Mouse (Mus musculus) forebrain, postnatal 0 days (tissue): ENCODE data around the gene 1110004F10Rik. TPM values are rescaled to one million over a fixed set of nuclear protein-coding genes. Genes with fewer than 3 reads are reported as not detected.

ENCODE experiments used
- ATAC-seq: fragments of 200-750 bp; cut with Nextera tagmentation; 2 replicates; pipeline ENCODE4 v1.8.0; 2017; ENCODE audit warnings: mild to moderate bottlenecking, moderate library complexity
- DNase-seq: peaks from one replicate; pipeline ENCODE4 v3.0.0-alpha.2; 2015
- H3K27ac ChIP-seq: fragments of 300-500 bp; sonication (generic); 2 replicates; pipeline ENCODE4 v1.5.1; 2014; ENCODE audit warnings: low read depth, mild to moderate bottlenecking, antibody characterized with exemption, low read length, moderate library complexity, mixed read lengths
- H3K27me3 ChIP-seq: fragments of 300-500 bp; sonication (generic); 2 replicates; pipeline ENCODE4 v1.6.1; 2014; ENCODE audit warnings: mild to moderate bottlenecking, low read length, mixed read lengths; ENCODE audit not compliant: insufficient read depth
- H3K36me3 ChIP-seq: fragments of 300-500 bp; sonication (generic); 2 replicates; pipeline ENCODE4 v1.6.1; 2014; ENCODE audit warnings: mild to moderate bottlenecking, moderate library complexity; ENCODE audit not compliant: insufficient read depth
- H3K4me1 ChIP-seq: fragments of 300-500 bp; sonication (generic); 2 replicates; pipeline ENCODE4 v1.6.1; 2014; ENCODE audit warnings: antibody characterized with exemption; ENCODE audit not compliant: insufficient read depth
- H3K4me2 ChIP-seq: fragments of 300-500 bp; sonication (generic); 2 replicates; pipeline ENCODE4 v1.6.1; 2014; ENCODE audit warnings: low read depth, mild to moderate bottlenecking, moderate library complexity
- H3K4me3 ChIP-seq: fragments of 300-500 bp; sonication (generic); 2 replicates; pipeline ENCODE4 v1.5.1; 2014; ENCODE audit warnings: low read depth, low read length, mixed read lengths
- H3K9ac ChIP-seq: fragments of 300-500 bp; sonication (generic); 2 replicates; pipeline ENCODE4 v1.6.1; 2014; ENCODE audit warnings: mild to moderate bottlenecking
- H3K9me3 ChIP-seq: fragments of 300-500 bp; sonication (generic); 2 replicates; pipeline ENCODE4 v1.6.1; 2016; ENCODE audit warnings: low read length
- CTCF ChIP-seq: sonication (generic); IDR thresholded peaks from 2 replicates; pipeline ENCODE4 v1.5.1; 2016; ENCODE audit warnings: antibody characterized with exemption, control low read depth, low read depth
- WGBS: fragments of 180-500 bp; shearing (Covaris S2); extraction: QIAGEN DNeasy Blood & Tissue Kit; methylation state at CpG from one replicate; pipeline ENCODE4 v1.1.7; 2014; 5-methylcytosine and 5-hydroxymethylcytosine counted together
- polyA plus RNA-seq: library from polyadenylated mRNA; unstranded; fragments of >200 nt; fragmentation: Nextera tagmentation; extraction: Ambion mirVana; gene quantifications from 2 replicates; pipeline ENCODE4 v1.2.1, GENCODE M21; 2015
- total RNA-seq: library from RNA; depleted of rRNA; stranded (reverse); fragments of >200 nt; gene quantifications from 2 replicates; pipeline ENCODE4 v1.2.3, GENCODE M21; 2014; rRNA removed

Gene 1110004F10Rik
- total and polyA plus RNA-seq, 2 experiments from 2014 or later, result 211 to 431 TPM

DNA sequence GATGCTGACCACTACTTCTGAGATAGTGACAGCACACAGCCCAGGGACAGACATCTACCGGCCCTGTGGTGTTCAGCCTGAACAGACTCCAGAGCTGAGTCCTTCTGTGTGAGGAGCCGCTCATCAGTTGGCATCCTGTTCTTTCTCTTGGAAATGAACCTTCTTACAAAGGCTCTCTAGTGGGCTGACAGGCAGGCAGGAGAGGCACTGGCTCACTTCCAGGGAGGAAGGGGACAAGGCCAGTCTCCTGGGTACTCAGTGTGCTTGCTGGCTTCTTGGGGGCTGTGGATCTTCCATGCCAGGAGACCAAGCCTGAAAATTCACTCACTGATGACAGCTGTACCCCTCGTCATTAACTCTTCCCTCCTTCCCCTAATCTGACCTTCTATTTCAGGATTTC, 98.5 kb downstream of the 1110004F10Rik start:
- Histone ChIP-seq H3K27ac (no peak overlapping the region), H3K36me3 (no peaks in the 10 kb centered on the region), H3K27me3 (no peaks in the 10 kb centered on the region), H3K4me2 (no peak overlapping the region), H3K9me3 (no peaks in the 10 kb centered on the region), H3K4me1 (no peaks in the 10 kb centered on the region), H3K9ac (no peak overlapping the region), H3K4me3 (no peak overlapping the region)
- ATAC-seq, result peak; percentile 12; the same call in 1 of the 2 replicates
- 49% methylated on average over 3 of the region's 3 CpGs for WGBS
- TF ChIP-seq CTCF, result no peak
- DNase-seq, result no peak

DNA sequence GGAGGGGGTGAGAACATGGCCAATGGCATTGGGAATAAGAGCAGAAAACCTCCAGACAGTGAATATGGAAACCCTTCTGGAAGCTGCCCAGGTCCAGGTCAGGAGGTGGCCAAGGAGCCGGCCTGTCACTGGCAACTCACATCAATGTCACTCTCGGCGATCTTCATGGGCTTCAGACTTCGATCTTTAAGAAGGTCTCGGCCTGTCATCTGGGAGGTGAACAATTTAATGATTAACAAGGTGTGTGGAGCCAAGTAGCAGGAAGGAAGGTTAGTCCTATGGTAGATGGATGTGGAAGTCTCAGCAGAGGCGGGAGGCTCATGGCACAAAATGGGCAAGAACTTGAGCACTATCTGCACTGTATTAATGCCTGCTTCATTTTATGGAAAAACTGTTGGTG, 105.8 kb downstream of the 1110004F10Rik start:
- no peaks in the 10 kb centered on the region for H3K27me3 ChIP-seq
- no peak overlapping the region for H3K27ac ChIP-seq
- H3K9me3 ChIP-seq, result no peaks in the 10 kb centered on the region
- H3K4me3 ChIP-seq, result no peak overlapping the region
- ATAC-seq (no peak), DNase-seq (no peak)
- H3K4me1 ChIP-seq, result no peaks in the 10 kb centered on the region
- no peak overlapping the region for H3K4me2 ChIP-seq
- no peaks in the 10 kb centered on the region; the same call in 1 of the 2 replicates for H3K36me3 ChIP-seq
- 94% methylated on average over 6 of the region's 6 CpGs for WGBS
- no peak for TF ChIP-seq CTCF
- no peak overlapping the region for H3K9ac ChIP-seq

DNA sequence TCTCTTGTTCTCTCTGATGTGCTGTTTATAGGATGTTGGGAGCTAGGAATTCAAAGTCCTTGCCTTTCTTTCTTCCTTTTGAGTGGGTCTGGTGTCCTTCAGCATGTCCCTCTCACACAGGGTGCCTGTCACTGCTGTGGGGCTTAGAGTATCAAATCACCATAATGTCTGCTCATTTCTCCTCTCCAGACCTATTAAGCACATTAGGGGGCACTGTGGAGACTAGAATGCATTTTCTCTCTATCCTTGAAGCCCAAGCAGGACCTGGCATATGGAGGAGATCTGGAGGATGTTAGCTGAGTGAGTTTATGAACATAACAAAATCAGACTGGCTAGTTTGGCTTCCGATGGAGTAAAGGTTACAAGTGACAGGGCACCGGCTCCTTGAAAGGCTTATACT, 107.9 kb downstream of the 1110004F10Rik start:
- no peaks in the 10 kb centered on the region for H3K9me3 ChIP-seq
- no peaks in the 10 kb centered on the region for H3K4me1 ChIP-seq
- H3K4me3 ChIP-seq, result no peak overlapping the region
- DNase-seq (no peak), ATAC-seq (no peak)
- H3K27me3 ChIP-seq, result no peaks in the 10 kb centered on the region
- no peak overlapping the region for H3K9ac ChIP-seq
- 89% methylated on average over 2 of the region's 2 CpGs for WGBS
- no peak overlapping the region for H3K4me2 ChIP-seq
- H3K27ac ChIP-seq, result no peak overlapping the region
- 0 out of 2 replicates have a peak, but pooled peaks have one; percentile 16 for TF ChIP-seq CTCF
- no peaks in the 10 kb centered on the region; the same call in 1 of the 2 replicates for H3K36me3 ChIP-seq

DNA sequence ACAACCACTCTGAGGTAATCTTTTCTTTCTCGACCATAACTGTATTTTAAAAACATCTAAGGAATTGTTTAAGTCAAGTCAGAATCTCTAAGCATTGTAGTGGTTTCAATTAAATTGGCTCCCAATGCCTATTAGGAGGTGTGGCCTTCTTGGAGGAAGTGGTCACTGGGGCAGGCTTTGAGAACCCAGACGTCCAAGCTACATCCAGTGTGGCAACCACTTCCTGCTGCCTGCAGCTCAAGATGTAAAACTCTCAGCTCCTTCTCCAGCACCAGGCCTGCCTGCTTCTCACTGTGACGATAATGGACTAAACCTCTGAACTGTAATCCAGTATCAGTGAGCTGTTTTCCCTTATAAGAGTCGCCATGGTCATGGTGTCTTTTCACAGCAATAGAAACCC, 110.4 kb downstream of the 1110004F10Rik start:
- WGBS, result 77% methylated on average over 4 of the region's 4 CpGs
- H3K9ac ChIP-seq, result no peak overlapping the region
- DNase-seq, result no peak
- no peak for TF ChIP-seq CTCF
- H3K4me2 ChIP-seq, result no peak overlapping the region
- H3K4me3 ChIP-seq, result no peak overlapping the region
- H3K4me1 ChIP-seq, result no peaks in the 10 kb centered on the region
- no peaks in the 10 kb centered on the region for H3K36me3 ChIP-seq
- H3K9me3 ChIP-seq, result no peaks in the 10 kb centered on the region
- no peak overlapping the region for H3K27ac ChIP-seq
- no peak for ATAC-seq
- H3K27me3 ChIP-seq, result no peaks in the 10 kb centered on the region

DNA sequence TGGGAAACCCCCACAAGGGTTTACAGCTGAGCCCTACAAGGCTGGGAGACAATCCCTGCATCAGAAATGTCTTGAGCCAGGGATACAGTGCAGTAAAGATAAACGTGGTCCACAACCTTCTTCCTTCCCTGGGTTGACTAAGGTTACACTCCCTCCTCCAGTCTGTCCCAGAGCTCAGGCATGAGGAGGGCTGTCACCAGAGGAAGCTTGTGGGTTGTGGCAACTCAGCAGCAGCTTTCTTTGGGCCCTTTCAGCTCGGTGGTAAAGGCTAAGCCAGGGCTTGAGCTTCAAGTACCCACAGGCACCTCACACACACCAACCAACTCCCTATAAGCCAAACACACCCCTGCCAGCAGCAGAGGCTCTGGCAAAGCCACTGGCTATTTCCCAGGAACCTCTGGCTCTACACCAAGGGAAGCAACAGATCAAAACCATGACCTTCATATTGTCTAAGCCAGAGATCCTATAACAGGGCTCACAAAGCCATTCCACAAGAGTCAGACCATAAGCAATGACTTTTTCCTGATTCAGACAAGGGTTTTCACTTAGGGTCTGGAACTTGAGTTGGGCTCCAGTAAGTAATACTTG, 114.7 kb downstream of the 1110004F10Rik start:
- H3K4me1 ChIP-seq, result no peaks in the 10 kb centered on the region
- no peaks in the 10 kb centered on the region for H3K36me3 ChIP-seq
- WGBS, result 77% methylated on average over 2 of the region's 2 CpGs
- H3K9ac ChIP-seq, result no peak overlapping the region
- H3K4me2 ChIP-seq, result no peak overlapping the region
- H3K27ac ChIP-seq, result no peak overlapping the region
- ATAC-seq, result no peak
- H3K9me3 ChIP-seq, result no peaks in the 10 kb centered on the region
- no peaks in the 10 kb centered on the region for H3K27me3 ChIP-seq
- DNase-seq, result no peak
- no peak overlapping the region for H3K4me3 ChIP-seq
- no peak for TF ChIP-seq CTCF

Other genes starting within 250 kb of the 1110004F10Rik start
- 33.1 and 64.7 TPM in 2 replicates for gene Sox6, start 601 bp upstream of the 1110004F10Rik start, total RNA-seq
- 26.5 and 46.2 TPM in 2 replicates for gene Sox6, start 601 bp upstream of the 1110004F10Rik start, polyA plus RNA-seq
- gene Gm4353, start 45.2 kb downstream of the 1110004F10Rik start, total RNA-seq, result 0.76 and 0.92 TPM in 2 replicates
- gene Gm4353, start 45.2 kb downstream of the 1110004F10Rik start, polyA plus RNA-seq, result 0.31 and 0.53 TPM in 2 replicates